Mouse (Mus musculus) forebrain, embryonic 10.5 days (tissue): ENCODE measurements at regions not wholly inside any gene's neighbourhood (a gene's known extent, or its start where the extent isn't known, plus 50 kb on each side); places are given as distances from the start of the nearest gene placed in this dataset.

Source experiments
- DNase-seq: peaks from one replicate; pipeline ENCODE4 v3.0.0-alpha.2; 2017; ENCODE audit warnings: low spot score; ENCODE audit errors: extremely low spot score
- H3K27ac ChIP-seq: fragments of 300-500 bp; sonication (generic); 2 replicates; pipeline ENCODE4 v1.5.1; 2016; ENCODE audit warnings: mild to moderate bottlenecking
- H3K27me3 ChIP-seq: fragments of 300-500 bp; sonication (generic); 2 replicates; pipeline ENCODE4 v1.6.1; 2016; ENCODE audit warnings: mild to moderate bottlenecking; ENCODE audit not compliant: poor library complexity, severe bottlenecking
- H3K36me3 ChIP-seq: fragments of 300-500 bp; sonication (generic); replicated peaks from 2 replicates; pipeline ENCODE4 v1.6.1; 2016; ENCODE audit warnings: mild to moderate bottlenecking, moderate library complexity
- H3K4me1 ChIP-seq: fragments of 300-500 bp; sonication (generic); 2 replicates; pipeline ENCODE4 v1.6.1; 2016
- H3K4me3 ChIP-seq: fragments of 300-500 bp; sonication (generic); 2 replicates; pipeline ENCODE4 v1.5.1; 2016; ENCODE audit warnings: mild to moderate bottlenecking, moderate library complexity
- H3K9me3 ChIP-seq: fragments of 300-500 bp; sonication (generic); 2 replicates; pipeline ENCODE4 v1.6.1; 2016; ENCODE audit warnings: mild to moderate bottlenecking, moderate library complexity
- WGBS: fragments of 180-500 bp; shearing (Covaris S2); methylation state at CpG from one replicate; pipeline ENCODE4 v1.1.7; 2016; 5-methylcytosine and 5-hydroxymethylcytosine counted together

GRCm38 (mm10) chr1:42169505-42169904 is 526.1 kb upstream of the Pou3f3 start:
- Histone ChIP-seq H3K4me1 (no peaks in the 10 kb centered on the region), H3K4me3 (no peak overlapping the region), H3K27me3 (no peaks in the 10 kb centered on the region), H3K27ac (no peak overlapping the region), H3K9me3 (no peaks in the 10 kb centered on the region), H3K36me3 (no peaks in the 10 kb centered on the region)
- 89% methylated on average over 3 of the region's 3 CpGs for WGBS
- DNase-seq, result no peak

- H3K36me3 ChIP-seq, result no peaks in the 10 kb centered on the region
- no peaks in the 10 kb centered on the region for H3K9me3 ChIP-seq
- H3K4me3 ChIP-seq, result no peak overlapping the region
- H3K27ac ChIP-seq, result no peak overlapping the region
- H3K27me3 ChIP-seq, result no peaks in the 10 kb centered on the region
- DNase-seq, result no peak
- H3K4me1 ChIP-seq, result no peaks in the 10 kb centered on the region
These were observed 509.3 kb upstream of the Pou3f3 start for GRCm38 (mm10) chr1:42186295-42186694.

GRCm38 (mm10) chr1:42228098-42228497 is 467.5 kb upstream of the Pou3f3 start:
- 83% methylated on average over 1 of the region's 1 CpGs for WGBS
- no peaks in the 10 kb centered on the region for H3K9me3 ChIP-seq
- H3K4me3 ChIP-seq, result no peak overlapping the region
- no peak for DNase-seq
- H3K27me3 ChIP-seq, result peaks cover 18% of the 10 kb centered on the region; the same call in 1 of the 2 replicates
- H3K4me1 ChIP-seq, result peaks cover 11% of the 10 kb centered on the region
- no peak overlapping the region for H3K27ac ChIP-seq
- no peaks in the 10 kb centered on the region for H3K36me3 ChIP-seq

DNA sequence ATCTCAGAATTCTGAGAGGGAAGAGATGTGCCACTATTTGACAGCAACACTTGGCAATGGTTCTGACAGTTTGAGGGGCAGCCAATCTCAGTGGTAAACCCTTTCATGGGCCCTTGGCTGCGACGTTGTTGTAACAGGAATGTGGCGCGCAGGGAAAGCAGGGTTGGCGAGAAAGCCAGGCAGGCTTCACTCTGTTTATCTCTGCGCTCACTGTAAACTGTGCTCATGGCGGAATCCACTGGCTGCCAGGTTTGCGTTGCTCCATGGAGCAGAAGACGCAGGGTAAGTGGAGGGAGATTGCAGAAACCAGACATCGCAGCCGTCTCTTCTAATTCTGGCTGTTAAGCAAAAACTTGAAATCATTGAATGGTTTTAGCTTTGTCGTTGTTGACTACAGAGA is 465.9 kb upstream of the Pou3f3 start:
- H3K4me1 ChIP-seq, result peaks cover 21% of the 10 kb centered on the region
- H3K4me3 ChIP-seq, result no peak overlapping the region
- WGBS, result 90% methylated on average over 12 of the region's 12 CpGs
- no peak overlapping the region for H3K27ac ChIP-seq
- H3K27me3 ChIP-seq, result peaks cover 18% of the 10 kb centered on the region; the same call in 1 of the 2 replicates
- H3K36me3 ChIP-seq, result no peaks in the 10 kb centered on the region
- no peak for DNase-seq
- no peaks in the 10 kb centered on the region for H3K9me3 ChIP-seq

- 94% methylated on average over 21 of the region's 21 CpGs for WGBS
- no peak overlapping the region for H3K27ac ChIP-seq
- no peak for DNase-seq
These were observed 465.0 kb upstream of the Pou3f3 start for GRCm38 (mm10) chr1:42230469-42231040.

DNA sequence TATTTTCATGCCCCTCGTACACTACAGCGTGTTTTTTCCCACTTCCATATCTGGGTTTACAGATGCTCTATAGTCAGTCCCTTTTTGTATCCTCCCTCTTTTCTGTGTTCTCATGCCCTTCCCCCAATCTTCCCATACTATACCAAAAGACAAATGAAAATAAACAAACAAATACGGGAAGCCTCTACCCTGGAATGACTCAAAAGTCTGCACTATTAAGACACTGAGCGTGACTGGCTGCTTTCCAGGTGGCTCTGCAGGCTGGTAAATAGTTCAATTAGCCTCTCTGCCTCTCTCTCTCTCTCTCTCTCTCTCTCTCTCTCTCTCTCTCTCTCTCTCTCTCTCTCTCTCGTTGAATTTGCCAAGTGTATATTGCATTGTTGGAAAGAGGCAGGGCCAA is 464.5 kb upstream of the Pou3f3 start:
- peaks cover 21% of the 10 kb centered on the region for H3K4me1 ChIP-seq
- H3K4me3 ChIP-seq, result no peak overlapping the region
- 84% methylated on average over 5 of the region's 5 CpGs for WGBS
- H3K27me3 ChIP-seq, result peaks cover 18% of the 10 kb centered on the region; the same call in 1 of the 2 replicates
- no peaks in the 10 kb centered on the region for H3K36me3 ChIP-seq
- no peaks in the 10 kb centered on the region for H3K9me3 ChIP-seq
- no peak for DNase-seq
- H3K27ac ChIP-seq, result 0 out of 2 replicates have a peak overlapping the region, but pooled peaks have one; percentile 44

More at GRCm38 (mm10) chr1:42230469-42231040, 465.0 kb upstream of the Pou3f3 start:
- peaks cover 18% of the 10 kb centered on the region; the same call in 1 of the 2 replicates for H3K27me3 ChIP-seq
- no peaks in the 10 kb centered on the region for H3K9me3 ChIP-seq
- H3K4me1 ChIP-seq, result peaks cover 21% of the 10 kb centered on the region
- H3K4me3 ChIP-seq, result no peak overlapping the region
- no peaks in the 10 kb centered on the region for H3K36me3 ChIP-seq

DNA sequence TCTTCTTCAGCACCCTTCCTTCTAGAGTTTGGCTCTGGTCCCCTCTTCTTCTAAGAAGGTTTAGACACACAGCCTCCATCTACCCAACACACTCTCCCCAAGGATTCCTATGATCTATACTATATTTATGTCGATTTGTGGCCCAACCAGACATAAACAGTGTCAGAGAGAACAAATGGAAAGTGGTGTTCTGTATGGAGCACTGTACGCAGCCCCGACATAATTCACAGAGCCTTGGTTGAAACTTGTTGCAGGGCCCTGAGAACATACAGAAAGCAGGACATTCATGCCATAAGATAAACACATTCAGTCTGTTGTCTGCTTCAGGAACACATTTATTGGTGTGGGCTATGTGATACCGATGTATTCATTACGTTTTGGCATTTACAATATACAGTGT is 463.7 kb upstream of the Pou3f3 start:
- H3K4me1 ChIP-seq, result peaks cover 21% of the 10 kb centered on the region
- DNase-seq, result no peak
- 92% methylated on average over 5 of the region's 5 CpGs for WGBS
- peaks cover 18% of the 10 kb centered on the region; the same call in 1 of the 2 replicates for H3K27me3 ChIP-seq
- H3K27ac ChIP-seq, result no peak overlapping the region
- no peaks in the 10 kb centered on the region for H3K36me3 ChIP-seq
- no peaks in the 10 kb centered on the region for H3K9me3 ChIP-seq
- H3K4me3 ChIP-seq, result no peak overlapping the region

DNA sequence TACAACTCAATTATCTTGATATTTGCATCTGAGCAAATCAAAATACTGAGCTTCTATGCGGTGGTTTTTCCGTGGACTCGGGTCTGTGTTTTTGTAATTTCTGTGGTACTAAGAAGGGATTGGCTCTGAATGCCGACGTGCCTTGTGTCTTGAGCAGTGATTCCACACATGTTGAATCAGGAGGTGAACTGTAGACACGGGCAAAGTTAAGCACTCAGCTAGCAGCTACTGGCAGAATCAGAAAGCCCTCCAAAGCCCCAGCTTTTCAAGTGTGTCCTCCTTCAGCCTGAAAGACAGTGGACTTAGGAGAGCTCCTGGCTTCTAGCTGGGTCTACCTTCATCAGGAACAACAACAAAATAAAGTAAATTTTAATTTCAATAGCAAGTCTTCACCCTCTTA is 462.9 kb upstream of the Pou3f3 start:
- peak overlapping the region; percentile 73; the same call in 1 of the 2 replicates for H3K27ac ChIP-seq
- H3K4me1 ChIP-seq, result peaks cover 21% of the 10 kb centered on the region
- DNase-seq, result no peak
- H3K36me3 ChIP-seq, result no peaks in the 10 kb centered on the region
- H3K4me3 ChIP-seq, result no peak overlapping the region
- 82% methylated on average over 6 of the region's 6 CpGs for WGBS
- no peaks in the 10 kb centered on the region for H3K9me3 ChIP-seq
- peaks cover 18% of the 10 kb centered on the region; the same call in 1 of the 2 replicates for H3K27me3 ChIP-seq

DNA sequence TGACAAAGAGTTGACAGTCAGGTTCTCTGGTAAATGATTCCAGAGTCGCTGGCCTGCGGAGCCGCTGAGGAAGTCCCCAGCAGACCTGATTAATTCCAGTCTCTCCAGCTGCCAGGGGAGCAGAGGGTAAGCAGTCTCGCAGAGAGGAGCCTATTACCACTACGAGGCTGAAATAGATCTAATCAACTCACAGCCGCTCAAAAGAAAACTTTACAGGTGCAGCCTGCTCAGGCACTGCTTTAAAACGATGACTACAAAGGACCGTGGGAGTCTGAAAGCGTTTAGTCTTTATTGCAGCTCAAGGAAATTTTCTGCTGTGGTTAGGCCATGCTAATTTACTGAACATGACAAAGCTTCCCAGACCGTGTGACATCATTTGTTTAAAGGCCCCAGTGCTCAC is 462.3 kb upstream of the Pou3f3 start:
- peak overlapping the region; percentile 73; the same call in 1 of the 2 replicates for H3K27ac ChIP-seq
- WGBS, result 6% methylated on average over 10 of the region's 10 CpGs
- H3K36me3 ChIP-seq, result no peaks in the 10 kb centered on the region
- DNase-seq, result peak; percentile 46
- no peak overlapping the region for H3K4me3 ChIP-seq
- peaks cover 18% of the 10 kb centered on the region; the same call in 1 of the 2 replicates for H3K27me3 ChIP-seq
- H3K9me3 ChIP-seq, result no peaks in the 10 kb centered on the region
- peaks cover 21% of the 10 kb centered on the region for H3K4me1 ChIP-seq

DNA sequence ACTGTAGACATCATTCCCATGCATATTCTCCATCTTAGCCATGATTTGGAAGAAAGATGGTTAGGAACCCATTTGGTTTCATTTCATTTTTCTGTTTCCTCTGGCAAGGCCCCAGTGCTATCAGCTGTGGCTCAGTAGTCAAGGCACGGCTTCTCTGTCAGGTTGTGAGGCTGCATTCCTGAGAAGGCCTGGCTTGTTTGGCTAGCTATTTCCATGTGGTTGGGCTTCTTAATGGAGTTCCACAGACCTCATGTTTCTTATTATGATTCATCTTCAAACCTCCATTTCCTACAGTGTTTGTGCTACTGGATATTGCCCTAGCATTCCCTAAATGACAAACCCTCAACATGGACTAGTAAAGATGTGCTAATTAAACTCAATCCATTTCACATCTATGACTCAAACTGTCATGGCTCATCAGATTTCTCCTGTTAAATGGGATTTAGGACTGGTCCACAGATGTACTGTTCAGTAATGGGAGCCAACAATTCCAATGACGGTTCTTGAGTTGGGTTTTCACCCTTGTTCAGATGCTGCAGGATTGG is 459.0 kb upstream of the Pou3f3 start:
- Histone ChIP-seq H3K27me3 (peaks cover 12% of the 10 kb centered on the region; the same call in 1 of the 2 replicates), H3K9me3 (no peaks in the 10 kb centered on the region), H3K4me3 (no peak overlapping the region), H3K4me1 (peaks cover 22% of the 10 kb centered on the region), H3K27ac (no peak overlapping the region), H3K36me3 (no peaks in the 10 kb centered on the region)
- no peak for DNase-seq
- WGBS, result 87% methylated on average over 2 of the region's 2 CpGs

DNA sequence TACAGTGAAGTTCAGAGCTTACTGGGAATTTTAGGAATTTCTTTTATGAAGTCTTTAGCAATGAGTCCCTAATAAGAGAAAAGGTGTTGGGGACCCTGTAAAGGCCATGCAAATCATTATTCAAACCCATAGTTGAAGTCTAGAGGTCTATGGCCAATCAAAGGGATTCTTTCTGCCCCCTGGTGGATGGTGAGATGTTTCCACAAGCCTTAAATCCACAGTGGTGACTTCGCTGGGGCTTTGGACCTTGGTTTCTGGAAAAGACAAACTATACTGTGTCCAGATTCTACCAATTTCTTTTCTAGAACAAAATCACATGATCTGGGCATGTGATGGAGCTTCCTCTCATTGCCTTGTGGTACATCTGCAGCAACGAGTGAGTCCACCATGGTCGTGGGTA is 457.2 kb upstream of the Pou3f3 start:
- Histone ChIP-seq H3K4me1 (peaks cover 30% of the 10 kb centered on the region), H3K4me3 (no peak overlapping the region), H3K36me3 (no peaks in the 10 kb centered on the region), H3K9me3 (no peaks in the 10 kb centered on the region), H3K27me3 (0 out of 2 replicates have a peak, but pooled peaks cover 7% of the 10 kb centered on the region), H3K27ac (no peak overlapping the region)
- WGBS, result 88% methylated on average over 3 of the region's 3 CpGs
- DNase-seq, result no peak

DNA sequence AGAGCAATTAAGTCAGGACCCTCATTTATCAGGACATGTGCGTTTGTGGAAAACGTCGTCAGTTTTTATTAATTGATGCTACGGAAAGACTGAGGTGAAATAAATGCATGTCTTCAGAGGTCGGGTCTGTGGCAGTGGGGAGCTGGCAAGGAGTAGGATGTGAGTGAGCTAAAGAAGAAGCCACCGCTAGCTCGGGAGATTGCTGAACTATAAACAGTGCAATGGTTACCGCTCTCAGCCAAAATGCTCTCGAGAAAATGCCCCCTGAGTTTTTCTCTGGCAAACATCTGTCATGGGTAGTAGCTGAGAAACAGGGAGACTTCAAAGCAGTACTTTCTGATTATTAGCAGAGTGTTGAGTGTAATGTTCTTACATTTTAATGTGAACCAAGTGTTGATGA is 454.4 kb upstream of the Pou3f3 start:
- 0 out of 2 replicates have a peak overlapping the region, but pooled peaks have one; percentile 3 for H3K27ac ChIP-seq
- 0 out of 2 replicates have a peak, but pooled peaks cover 7% of the 10 kb centered on the region for H3K27me3 ChIP-seq
- H3K4me1 ChIP-seq, result peaks cover 34% of the 10 kb centered on the region
- no peak for DNase-seq
- no peaks in the 10 kb centered on the region for H3K9me3 ChIP-seq
- WGBS, result 82% methylated on average over 9 of the region's 9 CpGs
- no peaks in the 10 kb centered on the region for H3K36me3 ChIP-seq
- H3K4me3 ChIP-seq, result no peak overlapping the region

DNA sequence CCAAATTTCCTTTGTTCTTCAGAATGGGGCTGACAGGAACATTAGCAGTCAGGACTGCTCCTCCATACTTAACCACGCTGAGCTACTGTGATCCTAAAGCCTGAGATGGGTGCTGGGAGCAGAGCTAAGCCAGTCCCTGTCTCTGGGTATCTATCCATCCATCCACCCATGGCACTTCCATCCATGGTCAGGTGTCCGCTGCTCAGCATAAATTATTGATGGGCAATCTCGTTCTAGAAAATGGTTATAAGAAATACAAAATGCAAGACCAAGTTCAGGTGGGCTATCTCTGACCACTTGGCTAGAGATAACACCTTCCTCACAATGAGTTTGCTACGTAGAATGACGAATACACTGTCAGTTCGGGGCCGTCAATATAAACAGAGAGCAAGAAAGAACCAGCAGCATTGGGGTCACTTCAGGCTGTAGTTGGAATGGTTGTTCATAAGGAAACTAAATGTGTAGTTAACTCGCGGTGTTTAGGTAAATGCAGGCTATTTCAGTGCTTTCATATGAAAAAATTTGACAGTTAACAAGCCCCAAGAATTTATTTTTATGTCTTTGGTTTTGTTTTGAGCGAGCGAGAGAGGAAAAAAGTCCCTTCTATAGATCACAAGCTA is 453.9 kb upstream of the Pou3f3 start:
- Histone ChIP-seq H3K27ac (peak overlapping the region; percentile 88), H3K27me3 (0 out of 2 replicates have a peak, but pooled peaks cover 7% of the 10 kb centered on the region), H3K4me1 (peaks cover 34% of the 10 kb centered on the region), H3K4me3 (no peak overlapping the region), H3K9me3 (no peaks in the 10 kb centered on the region), H3K36me3 (no peaks in the 10 kb centered on the region)
- no peak for DNase-seq
- 90% methylated on average over 11 of the region's 11 CpGs for WGBS
